Mouse (Mus musculus) gastrocnemius, postnatal 14 days (tissue): ENCODE data around the gene Pdcd11. TPM values are rescaled to one million over a fixed set of nuclear protein-coding genes. Genes with fewer than 3 reads are reported as not detected.

Experiments
- DNase-seq: peaks from one replicate; pipeline ENCODE4 v3.0.0; 2021; ENCODE audit warnings: mixed read lengths
- intact Hi-C: fragments of 180-260 bp; cut with DNase I; formaldehyde crosslinking; loops from one replicate; pipeline ENCODE4 v1.15.1; 2025; ENCODE audit warnings: low total_unique reads
- long read RNA-seq, 2 experiments: library from polyadenylated mRNA; stranded (forward); transcript quantifications; one replicate each; pipeline ENCODE4 v2.0.0; 2021
- total RNA-seq, 2 experiments: library from RNA; stranded (reverse); gene quantifications; 2 replicates each; pipeline ENCODE4 v1.2.3; 2021

The Pdcd11 gene
- total RNA-seq = 1 to 10 TPM; 6.8 to 8.3 TPM
- long read RNA-seq, experiment 1, partial matches to known transcripts = 1 of 3 reads
- long read RNA-seq, experiment 1, other reads (novel, unspliced or antisense) = 2 of 3 reads
- long read RNA-seq, experiment 2, full-length matches to known transcripts = 9 of 10 reads
- long read RNA-seq, experiment 2, partial matches to known transcripts = 0 of 10 reads
- long read RNA-seq, experiment 2, other reads (novel, unspliced or antisense) = 1 of 10 reads

DNA sequence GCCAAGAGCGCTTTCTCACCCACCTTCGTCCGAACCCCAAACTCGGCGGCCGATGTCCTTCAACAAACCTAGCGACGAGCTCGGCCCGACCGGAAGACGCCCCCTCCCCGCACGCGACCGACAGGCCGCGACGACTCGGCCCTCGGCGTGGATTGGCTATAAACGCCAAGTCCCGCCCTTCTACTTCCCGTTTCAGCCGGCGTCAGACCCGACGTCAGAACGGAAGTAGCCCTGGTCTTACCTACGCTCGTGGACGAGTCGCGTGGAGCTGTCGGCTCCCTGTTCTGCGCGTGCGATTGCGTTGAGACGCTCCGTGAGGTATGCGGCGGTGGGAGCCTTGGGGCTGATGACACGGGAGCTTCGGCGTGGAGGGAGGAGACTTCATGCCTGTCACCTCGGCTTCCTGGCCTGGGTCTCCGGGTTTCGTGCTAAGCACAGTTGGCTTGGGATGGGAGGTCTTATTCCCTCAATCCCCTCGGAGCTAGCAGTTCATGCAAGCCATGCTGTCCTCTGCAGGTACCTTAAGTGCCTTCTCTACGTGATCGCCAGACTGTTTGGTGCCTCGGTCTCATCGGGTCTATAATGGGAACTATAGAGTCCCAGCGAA lies at the start of gene Pdcd11, which contains the start of gene Usmg5:
Gene Pdcd11, plus strand, starts transcription at position 219 of the 607 bp plus-strand sequence.
Gene Usmg5, minus strand, starts transcription at position 98 of the 607 bp plus-strand sequence.
- intact Hi-C loops = no loop called here
- peak; percentile 95 for DNase-seq

DNA sequence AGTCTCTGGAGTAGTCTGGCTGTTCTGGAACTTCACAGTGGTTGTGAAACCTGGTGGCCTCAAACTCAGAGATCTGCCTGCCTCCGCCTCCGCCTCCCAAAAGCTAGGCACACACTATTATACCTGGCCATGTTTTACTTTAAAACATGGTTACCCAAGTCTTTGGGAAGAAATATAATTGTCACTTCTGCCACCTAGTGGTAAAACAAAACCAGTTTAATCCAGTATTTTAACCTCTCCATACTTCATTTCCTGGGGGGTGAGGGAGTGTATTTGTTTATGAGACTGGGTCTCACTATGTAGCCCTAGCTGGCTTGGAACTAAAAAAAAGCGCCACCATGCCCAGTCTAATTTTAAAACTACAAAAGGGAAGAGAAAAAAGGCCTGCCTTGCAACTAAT lies 47.0 kb upstream of the Pdcd11 start:
- intact Hi-C loops = no loop called here
- DNase-seq = no peak

DNA sequence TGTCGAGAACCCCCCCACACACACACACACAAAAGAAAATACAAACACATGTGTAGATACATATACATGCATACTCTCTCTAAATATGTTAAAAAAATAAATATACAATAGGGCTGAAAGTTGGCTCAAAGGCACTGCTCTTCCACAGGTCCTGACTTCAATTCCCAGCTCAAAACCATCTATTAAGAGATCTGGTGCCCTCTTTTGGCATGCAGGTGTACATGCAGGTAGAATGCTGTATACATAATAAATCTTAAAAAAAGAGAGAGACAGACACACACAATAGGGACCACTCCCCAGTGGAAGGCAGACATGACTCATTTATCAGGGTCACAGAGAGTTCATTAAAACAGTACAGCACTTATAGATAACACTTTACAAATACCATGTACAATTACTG lies 44.2 kb upstream of the Pdcd11 start:
- intact Hi-C loops = no loop called here
- DNase-seq = no peak

DNA sequence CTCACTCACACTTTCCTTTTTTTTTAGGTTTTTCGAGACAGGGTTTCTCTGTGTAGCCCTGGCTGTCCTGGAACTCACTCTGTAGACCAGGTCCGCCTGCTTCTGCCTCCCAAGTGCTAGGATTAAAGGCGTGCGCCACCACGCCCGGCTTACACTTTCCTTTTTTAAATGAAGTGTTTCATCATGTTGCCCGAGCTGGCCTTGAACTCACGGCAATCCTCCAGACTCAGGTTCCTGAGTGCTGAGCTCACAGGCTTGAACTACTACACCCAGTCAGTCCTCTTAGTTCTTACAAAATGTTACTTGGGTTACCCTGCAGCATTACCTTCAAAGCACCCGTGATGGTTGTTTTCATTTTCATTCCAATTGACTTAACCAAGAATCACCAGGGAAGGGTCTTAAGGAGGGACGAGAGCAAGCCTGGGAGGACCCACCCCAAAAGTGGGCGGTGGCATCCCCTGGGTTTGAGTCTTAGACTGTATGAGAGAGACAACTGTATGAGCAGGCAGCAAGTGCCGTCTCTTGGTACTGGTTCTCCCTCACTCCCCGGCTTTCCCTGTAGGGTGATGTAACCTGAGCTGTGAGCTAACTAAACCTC lies 43.2 kb upstream of the Pdcd11 start:
- intact Hi-C loops = no loop called here
- no peak for DNase-seq

DNA sequence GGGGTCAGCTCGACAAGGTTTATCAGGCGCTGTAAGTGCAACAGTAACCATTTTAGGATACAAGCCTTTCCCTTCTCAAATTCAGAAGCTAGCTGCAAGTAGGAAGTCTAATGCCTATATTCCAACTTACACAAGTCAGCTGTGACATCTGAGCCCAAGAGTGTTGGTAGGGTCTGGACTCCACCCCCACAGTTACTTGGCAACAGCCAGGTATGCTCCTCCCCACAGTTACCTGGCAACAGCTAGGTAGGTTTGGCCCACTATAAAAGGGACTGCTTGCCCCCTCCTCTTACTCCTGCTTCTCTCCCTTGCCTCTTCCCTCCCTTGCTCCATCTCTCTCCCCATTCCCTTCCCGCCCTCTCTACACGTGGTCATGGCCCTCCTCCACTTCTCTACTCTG lies 41.5 kb upstream of the Pdcd11 start:
- intact Hi-C loops = no loop called here
- no peak for DNase-seq

DNA sequence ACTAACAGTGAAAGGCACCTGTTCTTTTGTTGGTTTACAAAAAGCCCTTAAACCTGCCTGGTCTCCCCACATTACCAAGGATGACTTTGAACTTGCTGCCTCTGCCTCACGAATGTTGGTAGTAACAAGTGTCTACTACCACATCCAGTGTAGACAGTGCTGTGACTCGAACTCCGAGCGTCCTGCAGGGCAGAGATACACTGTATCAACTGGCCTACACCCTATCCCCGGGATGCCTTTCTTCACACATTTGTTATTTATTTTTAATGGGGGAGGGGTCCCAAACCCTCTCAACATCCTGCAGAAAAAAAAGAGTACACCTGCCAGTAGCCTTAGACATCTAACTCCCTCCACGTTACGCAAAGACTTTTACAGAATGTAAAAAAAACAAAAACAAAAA lies 40.7 kb upstream of the Pdcd11 start:
- no peak for DNase-seq
- intact Hi-C loops = no loop called here

DNA sequence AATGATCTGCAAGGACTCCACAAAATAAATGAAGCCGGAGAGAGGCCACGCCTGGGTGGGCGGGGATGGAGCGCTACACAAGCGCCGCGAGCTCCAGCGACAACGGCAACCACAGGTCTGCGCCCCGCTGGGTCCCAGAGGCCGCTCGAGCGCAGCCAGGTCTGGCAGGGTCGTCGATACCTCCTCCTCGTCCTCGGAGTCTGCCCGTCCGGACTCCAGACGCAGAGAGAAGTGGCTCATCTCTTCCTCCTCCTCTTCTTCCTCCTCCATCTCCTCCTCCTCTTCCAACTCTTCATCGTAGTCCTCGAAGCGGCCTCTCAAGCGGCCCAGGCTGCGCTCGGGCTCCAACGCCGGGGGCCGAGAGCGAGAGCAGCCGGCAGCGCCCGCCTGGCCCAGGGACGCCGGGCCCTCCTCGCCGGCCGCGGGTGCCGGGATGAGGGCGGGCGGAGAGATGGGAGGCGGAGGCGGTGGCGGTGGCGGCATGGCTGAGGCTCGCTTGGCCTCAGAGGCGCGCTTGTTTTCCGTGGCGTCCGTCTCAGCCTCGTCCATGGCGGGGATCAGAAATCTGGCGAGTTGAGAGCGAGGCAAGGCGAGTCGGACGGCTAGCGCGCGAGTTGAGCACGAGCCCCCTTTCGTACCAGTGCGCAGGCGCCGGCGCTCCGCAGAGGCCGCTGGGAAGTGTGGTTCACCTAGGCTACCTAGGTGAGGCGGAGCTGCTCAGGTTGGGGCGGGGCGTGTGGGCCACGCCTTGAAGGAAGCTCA lies 40.1 kb upstream of the Pdcd11 start, which contains the start of gene Pcgf6:
Gene Pcgf6, minus strand, starts transcription at position 636 of the 762 bp plus-strand sequence.
- intact Hi-C loops = no loop called here
- peak; percentile 71 for DNase-seq

DNA sequence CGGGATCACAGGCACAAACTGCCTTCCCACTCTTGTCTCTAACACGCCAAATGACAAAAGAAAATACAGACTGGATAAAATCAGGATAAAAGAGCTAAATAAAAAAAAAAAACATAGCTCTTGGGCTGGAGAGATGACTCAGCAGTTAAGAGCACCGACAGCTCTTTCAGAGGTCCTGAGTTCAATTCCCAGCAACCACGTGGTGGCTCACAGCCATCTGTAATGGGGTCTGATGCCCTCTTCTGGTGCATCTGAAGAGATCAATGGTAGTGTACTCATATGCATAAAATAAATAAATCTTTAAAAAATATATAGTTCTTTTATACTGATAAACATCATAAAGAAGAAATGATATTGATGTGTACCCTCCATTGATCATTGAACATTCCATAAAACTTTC lies 37.6 kb upstream of the Pdcd11 start:
- intact Hi-C loops = no loop called here
- DNase-seq = no peak

DNA sequence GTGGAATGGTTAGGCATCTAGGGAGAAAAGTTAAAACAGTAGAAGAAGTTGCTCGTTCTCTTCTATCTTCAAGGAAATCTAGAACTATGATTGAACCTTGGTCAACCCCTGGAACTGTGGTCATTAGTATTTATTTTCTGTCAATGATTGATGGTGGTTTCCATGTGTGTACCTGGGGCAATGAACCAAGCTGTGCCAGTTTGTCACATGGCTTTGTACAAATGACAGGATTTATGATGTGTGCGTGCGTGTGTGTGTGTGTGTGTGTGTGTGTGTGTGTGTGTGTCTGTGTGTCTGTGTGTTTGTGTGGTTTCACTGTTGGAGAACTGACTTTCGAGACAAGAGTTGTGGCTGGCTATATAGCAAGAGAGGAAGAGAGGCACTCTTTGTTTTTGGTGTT lies 37.1 kb upstream of the Pdcd11 start:
- no peak for DNase-seq
- intact Hi-C loops = no loop called here

DNA sequence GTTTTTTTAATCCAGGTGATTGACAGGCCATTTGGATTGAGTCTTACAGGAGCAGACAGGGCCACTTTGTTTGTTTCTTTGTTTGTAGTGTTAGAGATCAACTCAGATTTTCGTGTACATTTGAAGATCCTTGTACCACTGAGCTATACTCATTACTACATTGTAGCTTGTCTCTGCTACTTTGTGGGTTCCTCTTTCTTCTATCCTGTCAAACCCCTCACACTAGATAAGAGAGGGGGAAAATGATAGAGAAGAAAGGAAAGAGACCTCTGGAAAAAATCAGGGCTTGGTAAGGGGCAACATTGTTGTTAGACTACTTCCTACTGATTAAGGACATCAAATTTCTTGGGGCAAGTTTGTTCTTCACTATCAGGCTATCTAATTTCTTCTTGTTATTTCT lies 32.9 kb upstream of the Pdcd11 start:
- intact Hi-C loops = no loop called here
- DNase-seq = no peak

DNA sequence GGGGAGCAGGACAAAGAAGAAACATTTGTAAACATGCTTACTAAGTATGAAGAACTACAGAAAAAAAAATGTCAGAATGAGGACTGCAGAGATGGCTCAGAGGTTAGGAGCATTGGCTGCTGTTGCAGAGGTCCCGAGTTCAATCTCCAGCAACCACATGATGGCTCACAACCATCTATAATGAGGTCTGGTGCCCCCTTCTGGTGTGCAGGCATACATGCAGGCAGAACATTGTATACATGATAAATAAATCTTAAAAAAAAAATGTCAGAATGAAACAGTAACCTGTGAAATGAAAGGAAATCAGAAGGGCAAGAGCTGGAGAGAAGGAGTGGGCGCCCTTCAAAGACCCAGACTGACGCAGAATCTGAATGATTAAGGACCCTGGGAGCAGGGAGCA lies 24.7 kb upstream of the Pdcd11 start:
- intact Hi-C loops = no loop called here
- DNase-seq = no peak

DNA sequence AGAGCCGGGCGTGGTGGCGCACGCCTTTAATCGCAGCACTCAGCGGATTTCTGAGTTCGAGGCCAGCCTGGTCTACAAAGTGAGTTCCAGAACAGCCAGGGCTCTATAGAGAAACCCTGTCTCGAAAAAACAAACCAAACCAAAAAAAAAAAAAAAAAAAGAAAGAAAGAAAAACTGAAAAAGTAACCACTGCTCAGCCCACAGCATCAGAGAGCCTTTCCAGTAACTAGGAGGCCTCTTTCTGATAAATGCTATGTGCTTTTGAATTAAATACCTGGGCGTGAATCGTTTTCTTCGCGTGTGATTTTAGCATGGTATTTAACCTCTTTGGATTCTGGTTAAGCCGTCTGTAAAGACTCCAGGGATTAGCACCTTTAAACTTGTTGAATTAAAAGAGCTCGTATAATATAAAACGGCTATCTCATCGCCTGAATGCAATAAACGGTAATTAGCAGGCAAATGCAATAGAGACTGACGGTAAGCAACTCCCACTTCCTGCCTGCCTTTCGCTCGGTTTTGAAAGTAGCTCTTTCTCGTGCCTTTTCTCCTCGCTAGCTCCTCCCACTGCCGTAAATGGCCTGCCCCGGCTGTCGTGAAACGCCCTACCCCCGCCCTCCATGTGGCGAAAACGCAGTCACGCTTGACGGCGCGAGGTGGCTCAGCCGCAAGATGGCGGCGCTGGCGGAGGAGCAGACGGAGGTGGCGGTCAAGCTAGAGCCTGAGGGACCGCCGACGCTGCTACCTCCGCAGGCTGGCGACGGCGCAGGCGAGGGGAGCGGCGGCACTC lies 23.3 kb upstream of the Pdcd11 start, which contains the start of gene Taf5:
Gene Taf5, plus strand, starts transcription at position 651 of the 787 bp plus-strand sequence.
- intact Hi-C loops = no loop called here
- DNase-seq = peak; percentile 97

DNA sequence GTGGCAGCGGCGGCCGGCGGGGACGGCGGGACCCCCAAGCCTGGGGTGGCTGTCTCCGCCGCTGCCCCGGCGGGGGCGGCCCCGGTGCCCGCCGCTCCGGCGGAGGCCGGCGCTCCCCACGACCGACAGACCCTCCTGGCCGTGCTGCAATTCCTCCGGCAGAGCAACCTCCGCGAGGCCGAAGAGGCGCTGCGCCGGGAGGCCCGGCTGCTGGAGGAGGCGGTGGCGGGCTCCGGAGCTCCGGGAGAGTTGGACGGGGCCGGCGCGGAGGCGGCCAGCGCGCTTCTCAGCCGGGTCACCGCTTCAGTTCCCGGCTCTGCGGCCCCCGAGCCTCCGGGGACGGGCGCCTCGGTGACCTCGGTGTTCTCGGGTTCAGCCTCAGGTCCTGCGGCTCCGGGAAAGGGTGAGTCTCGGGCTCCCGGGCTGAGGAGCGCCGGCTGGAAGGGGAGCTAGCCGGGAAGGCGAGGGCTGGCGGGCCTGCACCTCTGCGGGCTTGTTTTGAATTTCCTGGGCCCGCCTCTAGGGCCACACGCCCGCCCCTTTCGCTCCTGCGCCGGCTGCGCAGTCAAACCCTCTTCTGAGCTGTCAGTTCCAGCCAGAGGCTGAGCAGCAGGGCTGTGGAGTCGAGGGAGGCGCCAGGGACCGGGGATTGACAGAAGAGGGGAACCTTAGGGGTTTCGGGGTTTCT lies 22.5 kb upstream of the Pdcd11 start:
- DNase-seq = peak; percentile 87
- intact Hi-C loops = no loop called here

DNA sequence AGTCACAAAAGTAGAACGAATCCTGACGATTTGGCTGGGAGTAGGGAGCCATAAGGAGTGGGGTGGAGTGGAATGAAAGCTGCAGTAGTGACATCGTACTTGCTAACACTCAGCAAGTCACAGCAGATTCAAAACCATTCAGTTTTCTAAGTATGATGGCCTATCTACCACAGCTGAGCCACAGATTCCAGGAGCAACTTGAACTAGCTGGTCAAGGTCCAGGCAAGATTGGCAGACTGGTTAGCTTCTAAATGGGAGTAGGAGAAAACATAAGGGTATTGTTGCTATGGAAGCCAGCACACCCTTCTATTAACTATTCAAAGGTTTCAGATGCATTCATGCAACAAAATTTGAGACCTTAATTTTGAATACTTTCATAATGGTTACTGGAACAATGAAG lies 2.3 kb upstream of the Pdcd11 start:
- DNase-seq = no peak
- intact Hi-C loops = no loop called here

DNA sequence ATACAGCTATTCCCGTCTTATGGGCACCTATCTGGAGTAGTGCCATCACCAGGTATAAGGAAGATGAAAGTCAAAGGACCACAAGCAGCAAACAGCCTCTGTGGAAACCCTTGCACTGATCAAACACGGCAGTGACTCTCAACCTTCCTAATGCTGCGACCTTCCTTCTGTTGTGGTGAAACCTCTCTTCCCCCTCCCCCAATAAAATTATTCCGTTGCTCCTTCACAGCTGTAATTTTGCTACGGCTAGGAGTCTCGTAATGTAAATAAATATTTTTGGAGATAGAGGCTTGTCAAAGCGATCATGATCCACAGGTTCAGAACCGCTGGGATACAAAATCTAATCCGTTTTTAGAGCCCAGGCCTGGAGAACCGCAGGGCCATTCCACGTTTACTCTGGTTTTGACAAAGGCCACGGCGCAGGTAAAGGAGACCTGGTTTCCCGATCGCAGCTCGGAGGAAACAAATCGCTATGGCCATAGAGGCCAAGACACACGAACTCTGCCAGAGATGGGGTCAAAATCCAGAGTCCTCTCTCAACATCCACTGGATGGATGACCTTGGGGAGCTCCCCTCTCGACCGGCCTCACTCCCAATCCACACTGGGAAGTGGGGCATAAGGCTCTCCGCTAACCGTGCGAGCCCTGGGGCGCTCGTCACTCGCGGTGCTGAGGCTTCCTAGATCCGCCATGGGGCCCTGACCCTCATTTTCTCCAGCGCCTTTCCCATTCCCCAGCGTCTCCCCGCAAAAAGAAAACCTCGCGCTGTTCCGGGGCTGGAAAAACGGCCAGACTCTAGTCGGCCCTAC lies 646 bp upstream of the Pdcd11 start:
- DNase-seq = peak; percentile 23
- intact Hi-C loops = no loop called here

DNA sequence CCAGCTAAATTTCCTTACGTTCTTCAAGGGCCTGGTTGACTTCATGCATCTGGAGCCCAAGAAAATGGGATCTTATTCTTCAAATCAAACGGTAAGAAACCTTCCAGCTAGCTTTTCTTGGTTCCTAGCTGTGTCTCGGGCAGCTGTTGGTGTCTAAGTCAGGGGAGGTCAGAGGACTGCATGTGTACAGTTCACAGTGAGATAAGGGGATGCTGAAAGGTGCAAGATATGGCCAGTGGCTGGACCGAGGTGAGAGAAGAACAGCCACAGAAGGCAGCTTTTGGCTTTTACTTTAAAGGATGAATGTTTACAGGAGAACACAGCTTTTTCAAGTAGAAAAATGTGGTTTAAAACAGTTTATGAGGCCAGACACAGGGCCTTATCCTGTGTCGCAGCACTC lies 10.5 kb downstream of the Pdcd11 start:
- no peak for DNase-seq
- intact Hi-C loops = no loop called here

DNA sequence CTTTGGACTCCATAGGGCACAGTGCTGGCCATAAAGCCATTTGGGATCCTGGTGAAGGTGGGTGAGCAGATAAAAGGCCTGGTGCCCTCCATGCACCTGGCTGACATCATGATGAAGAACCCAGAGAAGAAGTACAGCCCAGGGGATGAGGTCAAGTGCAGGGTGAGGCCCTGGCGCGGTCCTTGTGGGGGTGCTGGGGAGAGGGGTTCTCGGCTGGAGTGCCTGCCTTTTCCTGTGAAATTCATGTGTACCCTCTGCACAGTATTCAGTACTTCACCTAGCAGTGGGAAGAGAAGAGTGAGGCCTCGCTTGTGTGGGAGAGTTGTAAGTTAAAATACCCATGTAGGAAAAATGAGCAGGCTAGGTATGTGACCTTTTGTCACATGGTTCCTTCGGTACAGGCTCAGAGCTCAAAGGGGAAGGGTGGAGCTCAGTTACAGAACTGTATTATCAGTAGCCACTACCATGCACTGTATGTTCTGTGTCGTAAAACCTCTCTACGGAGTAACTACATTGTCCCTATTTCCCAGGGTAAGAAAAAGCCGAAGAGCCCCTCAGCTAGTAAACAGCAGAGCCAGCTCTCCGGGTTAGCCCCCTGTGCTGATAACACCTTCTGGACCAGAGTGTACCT lies 14.2 kb downstream of the Pdcd11 start:
- no peak for DNase-seq
- intact Hi-C loops = no loop called here

DNA sequence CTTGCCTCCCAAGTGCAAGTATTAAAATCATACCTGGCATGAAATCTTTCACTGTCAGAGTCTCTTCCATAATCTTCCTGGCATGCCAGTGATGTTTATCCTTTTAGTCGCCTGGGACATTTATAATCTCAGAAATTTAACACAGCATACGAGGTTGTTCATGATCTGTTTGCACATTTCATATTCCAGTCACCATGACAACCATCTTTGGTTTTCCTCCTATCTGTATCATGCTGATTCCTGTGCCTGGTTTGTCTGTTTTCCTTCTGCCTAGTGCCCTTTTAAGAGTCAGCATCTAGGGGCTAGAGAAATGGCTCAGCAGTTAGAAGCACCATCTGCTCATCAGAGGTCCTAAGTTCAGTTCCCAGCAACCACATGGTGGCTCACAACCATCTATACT lies 28.1 kb downstream of the Pdcd11 start:
- intact Hi-C loops = loop anchor here (5.0 kb wide), 1 partner anchor 49 kb away; no protein-coding TSS in a partner anchor

More for the DNA sequence above, 28.1 kb downstream of the Pdcd11 start:
- no peak for DNase-seq
